Mouse (Mus musculus): ENCODE results near the gene Lrp4.
"Not testable (repeated sequence)": the region's sequence is repeated elsewhere in the genome, so short reads cannot be mapped to it uniquely, and the experiment has no call there.

DNA sequence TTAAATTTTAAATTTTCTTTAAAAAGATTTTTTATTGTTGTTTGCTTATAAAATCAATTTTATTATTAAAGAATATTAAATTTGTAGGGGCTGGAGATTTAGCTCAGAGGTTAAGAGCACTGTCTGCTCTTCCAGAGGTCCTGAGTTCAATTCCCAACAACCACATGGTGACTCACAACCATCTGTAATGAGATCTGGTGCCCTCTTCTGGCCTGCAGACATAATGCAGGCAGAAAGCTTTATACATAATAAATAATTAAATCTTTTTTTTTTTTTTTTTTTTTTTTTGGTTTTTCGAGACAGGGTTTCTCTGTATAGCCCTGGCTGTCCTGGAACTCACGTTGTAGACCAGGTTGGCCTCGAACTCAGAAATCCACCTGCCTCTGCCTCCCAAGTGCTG lies 30.0 kb downstream of the Lrp4 start:
- not testable (repeated sequence) for TF ChIP-seq CTCF, POLR2A (IDR thresholded peaks at IDR 0.05; ENCODE audit: insufficient read depth, low read depth, low read length)

Measured in olfactory bulb, adult 2 months (tissue).